Mouse (Mus musculus) neural tube, embryonic 14.5 days (tissue): ENCODE measurements around the gene Rfx3. TPM values are rescaled to one million over a fixed set of nuclear protein-coding genes. Genes with fewer than 3 reads are reported as not detected.

ENCODE experiments used
- ATAC-seq: fragments of 200-750 bp; cut with Nextera tagmentation; 2 replicates; pipeline ENCODE4 v1.8.0; 2017; ENCODE audit warnings: low read depth, mild to moderate bottlenecking, moderate TSS enrichment, moderate library complexity
- H3K27ac ChIP-seq: fragments of 300-500 bp; sonication (generic); 2 replicates; pipeline ENCODE4 v1.5.1; 2014; ENCODE audit warnings: low read depth, mild to moderate bottlenecking, control low read depth, low read length, moderate library complexity, mixed read lengths
- H3K27me3 ChIP-seq: fragments of 300-500 bp; sonication (generic); 2 replicates; pipeline ENCODE4 v1.6.1; 2014; ENCODE audit warnings: low read length; ENCODE audit not compliant: control insufficient read depth, insufficient read depth
- H3K36me3 ChIP-seq: fragments of 300-500 bp; sonication (generic); 2 replicates; pipeline ENCODE4 v1.6.1; 2014; ENCODE audit warnings: low read length, mixed read lengths; ENCODE audit not compliant: control insufficient read depth, insufficient read depth
- H3K4me1 ChIP-seq: fragments of 300-500 bp; sonication (generic); 2 replicates; pipeline ENCODE4 v1.6.1; 2014; ENCODE audit warnings: low read length; ENCODE audit not compliant: control insufficient read depth, insufficient read depth
- H3K4me2 ChIP-seq: fragments of 300-500 bp; sonication (generic); 2 replicates; pipeline ENCODE4 v1.6.1; 2014; ENCODE audit warnings: mild to moderate bottlenecking, low read depth, low read length, control low read depth
- H3K4me3 ChIP-seq: fragments of 300-500 bp; sonication (generic); 2 replicates; pipeline ENCODE4 v1.5.1; 2014; ENCODE audit warnings: low read depth, low read length, control low read depth, mixed read lengths
- H3K9ac ChIP-seq: fragments of 300-500 bp; sonication (generic); replicated peaks from 2 replicates; pipeline ENCODE4 v1.6.1; 2014; ENCODE audit warnings: low read depth, mild to moderate bottlenecking, control low read depth, low read length, mixed read lengths
- H3K9me3 ChIP-seq: fragments of 300-500 bp; sonication (generic); 2 replicates; pipeline ENCODE4 v1.6.1; 2016; ENCODE audit warnings: low read length; ENCODE audit not compliant: control insufficient read depth
- WGBS: fragments of 180-500 bp; shearing (Covaris S2); extraction: QIAGEN DNeasy Blood & Tissue Kit; methylation state at CpG from one replicate; pipeline ENCODE4 v1.1.7; 2014; 5-methylcytosine and 5-hydroxymethylcytosine counted together
- polyA plus RNA-seq: library from polyadenylated mRNA; unstranded; fragments of >200 nt; fragmentation: Nextera tagmentation; extraction: Ambion mirVana; gene quantifications from 2 replicates; pipeline ENCODE4 v1.2.1, GENCODE M21; 2014

The Rfx3 gene
- polyA plus RNA-seq, 1 experiment from 2014 or later: 37.0 TPM

DNA sequence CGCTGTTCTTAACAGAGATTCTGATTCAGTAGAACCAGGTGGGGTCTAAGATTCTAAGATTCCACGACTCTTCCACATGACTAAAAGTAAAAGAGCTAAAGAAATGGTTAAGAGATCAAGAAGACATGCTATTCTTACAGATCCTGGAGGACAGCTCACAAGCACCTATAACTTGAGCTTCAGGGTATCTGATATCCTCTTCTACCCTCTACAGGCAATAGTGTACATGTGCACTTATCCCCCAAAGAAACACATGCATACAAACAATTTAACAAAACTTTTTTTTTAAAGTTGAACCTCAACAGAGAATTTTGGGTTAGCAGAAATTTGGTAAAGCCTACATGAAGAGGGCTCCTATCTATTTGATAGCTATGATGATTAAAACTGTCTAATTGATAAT lies 79.8 kb downstream of the Rfx3 start:
- Histone ChIP-seq H3K9me3 (no peaks in the 10 kb centered on the region), H3K36me3 (no peaks in the 10 kb centered on the region), H3K4me1 (no peaks in the 10 kb centered on the region), H3K4me2 (no peak overlapping the region), H3K4me3 (no peak overlapping the region), H3K27ac (no peak overlapping the region), H3K27me3 (no peaks in the 10 kb centered on the region), H3K9ac (no peak overlapping the region)
- no peak for ATAC-seq
- 94% methylated on average over 2 of the region's 2 CpGs for WGBS

DNA sequence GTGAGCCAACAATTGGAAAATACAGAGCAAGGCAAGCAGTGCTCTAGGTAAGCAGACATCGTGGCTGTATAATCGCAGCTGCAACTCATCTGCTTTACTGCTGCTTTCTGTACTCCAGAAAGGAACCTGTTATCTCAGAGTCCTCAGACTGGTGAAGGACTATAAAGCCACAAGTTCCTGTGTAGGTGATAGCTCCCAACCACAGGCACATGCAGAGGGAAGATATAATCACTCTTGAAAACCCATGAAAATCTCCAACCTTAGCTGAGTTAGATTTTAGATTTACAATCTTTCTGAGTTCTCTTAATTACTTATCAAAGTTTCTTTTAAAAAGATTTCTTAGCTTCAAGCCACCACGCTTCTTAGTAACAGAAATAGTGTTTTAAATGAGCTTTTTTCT lies 84.6 kb downstream of the Rfx3 start:
- no peak for ATAC-seq
- H3K36me3 ChIP-seq: no peaks in the 10 kb centered on the region
- H3K9me3 ChIP-seq: no peaks in the 10 kb centered on the region
- H3K9ac ChIP-seq: no peak overlapping the region
- whole genome bisulfite sequencing: 81% methylated on average over 3 of the region's 3 CpGs
- H3K27ac ChIP-seq: no peak overlapping the region
- no peaks in the 10 kb centered on the region for H3K27me3 ChIP-seq
- no peak overlapping the region for H3K4me2 ChIP-seq
- no peaks in the 10 kb centered on the region for H3K4me1 ChIP-seq
- H3K4me3 ChIP-seq: no peak overlapping the region

DNA sequence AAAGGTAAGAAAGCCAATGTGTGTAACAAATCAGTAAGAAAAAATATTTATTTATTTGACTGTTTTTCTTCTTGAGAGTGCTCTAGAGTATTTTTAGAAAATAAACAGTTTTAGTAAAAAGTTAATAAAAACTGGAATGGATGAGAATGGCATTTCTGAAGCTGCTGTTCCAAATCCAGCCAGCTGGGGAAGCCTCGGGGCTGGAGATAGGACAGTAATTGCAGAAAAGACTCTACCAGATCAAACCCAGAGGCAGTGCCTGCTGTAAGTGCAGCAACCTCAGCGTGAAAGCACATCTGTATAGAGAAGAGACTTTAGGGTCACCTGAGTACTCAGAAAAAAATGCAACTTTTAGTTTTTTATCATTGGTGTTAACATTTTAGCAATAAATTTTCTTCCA lies 91.9 kb downstream of the Rfx3 start:
- 57% methylated on average over 2 of the region's 2 CpGs for WGBS
- ATAC-seq: no peak

DNA sequence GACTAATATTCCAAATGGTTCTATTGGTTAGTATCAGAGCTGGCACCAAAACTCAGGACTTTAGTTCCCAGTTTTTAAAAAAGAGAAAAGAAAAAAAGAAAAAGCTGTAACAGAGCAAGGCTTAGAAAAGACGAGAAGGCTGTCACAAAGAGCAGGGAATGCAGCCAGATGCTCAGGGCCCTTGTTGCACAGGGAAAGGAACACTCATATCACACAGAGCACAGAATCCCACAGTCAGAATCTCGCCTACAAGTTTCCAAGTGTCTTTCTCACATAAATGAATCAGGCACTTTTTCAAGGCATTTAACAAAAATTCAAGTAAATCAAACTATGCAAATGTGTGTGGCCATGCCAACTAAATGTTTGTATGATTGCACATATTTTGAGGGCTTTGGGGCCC lies 94.5 kb downstream of the Rfx3 start:
- no peak overlapping the region for H3K4me3 ChIP-seq
- no peak overlapping the region for H3K9ac ChIP-seq
- no peaks in the 10 kb centered on the region for H3K27me3 ChIP-seq
- H3K9me3 ChIP-seq: no peaks in the 10 kb centered on the region
- ATAC-seq: no peak
- WGBS: 53% methylated on average over 2 of the region's 2 CpGs
- H3K36me3 ChIP-seq: no peaks in the 10 kb centered on the region
- no peak overlapping the region for H3K4me2 ChIP-seq
- no peaks in the 10 kb centered on the region for H3K4me1 ChIP-seq
- H3K27ac ChIP-seq: no peak overlapping the region

More for the DNA sequence above, 91.9 kb downstream of the Rfx3 start:
- H3K9me3 ChIP-seq: no peaks in the 10 kb centered on the region
- H3K27ac ChIP-seq: no peak overlapping the region
- H3K27me3 ChIP-seq: no peaks in the 10 kb centered on the region
- H3K4me2 ChIP-seq: no peak overlapping the region
- H3K4me1 ChIP-seq: no peaks in the 10 kb centered on the region
- no peaks in the 10 kb centered on the region for H3K36me3 ChIP-seq
- H3K9ac ChIP-seq: no peak overlapping the region
- no peak overlapping the region for H3K4me3 ChIP-seq

DNA sequence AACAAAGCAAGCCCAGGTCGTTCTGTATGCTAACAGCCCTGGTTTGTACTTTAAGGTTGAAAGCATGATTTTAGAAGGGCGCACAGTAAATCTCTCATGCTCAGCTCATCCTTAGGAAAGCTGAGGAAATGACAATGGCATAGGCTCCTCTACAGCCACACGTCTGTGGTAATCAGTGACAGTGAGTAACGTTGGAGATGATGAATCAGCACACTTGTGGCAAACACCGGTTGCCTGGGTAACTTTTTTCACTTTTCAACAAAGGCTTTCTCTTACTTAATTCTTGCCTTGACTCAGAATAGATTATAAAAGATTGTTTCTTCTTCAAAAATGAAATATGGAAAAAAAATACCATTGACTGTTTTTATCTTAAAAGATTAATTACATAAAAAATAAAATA lies 104.0 kb downstream of the Rfx3 start:
- Histone ChIP-seq H3K27me3 (no peaks in the 10 kb centered on the region), H3K4me2 (no peak overlapping the region), H3K9ac (no peak overlapping the region), H3K36me3 (no peaks in the 10 kb centered on the region), H3K4me1 (peaks cover 5% of the 10 kb centered on the region; the same call in 1 of the 2 replicates), H3K27ac (no peak overlapping the region), H3K9me3 (no peaks in the 10 kb centered on the region), H3K4me3 (no peak overlapping the region)
- ATAC-seq: no peak
- WGBS: 50% methylated on average over 5 of the region's 5 CpGs

DNA sequence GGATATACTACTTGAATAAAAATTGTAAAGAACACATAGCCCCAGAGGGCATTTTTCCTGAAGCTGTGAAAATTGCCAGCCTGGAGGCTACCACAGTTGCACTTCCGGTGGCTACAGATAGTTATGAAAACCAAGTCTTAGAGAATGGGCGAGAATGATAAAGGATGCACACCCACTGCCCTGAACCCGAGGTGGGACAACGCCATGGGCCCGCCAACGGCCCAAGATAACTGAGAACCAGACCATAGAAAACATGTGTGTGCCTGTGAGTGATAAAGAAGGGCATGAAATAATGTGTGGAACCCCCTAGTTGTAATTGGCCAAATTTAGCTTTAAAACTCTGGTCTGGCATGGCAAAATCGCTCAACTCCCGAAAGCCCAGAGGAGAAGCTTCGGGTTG lies 105.0 kb downstream of the Rfx3 start:
- no peaks in the 10 kb centered on the region for H3K27me3 ChIP-seq
- H3K36me3 ChIP-seq: no peaks in the 10 kb centered on the region
- H3K4me3 ChIP-seq: no peak overlapping the region
- no peak for ATAC-seq
- no peaks in the 10 kb centered on the region for H3K9me3 ChIP-seq
- 89% methylated on average over 9 of the region's 9 CpGs for WGBS
- no peak overlapping the region for H3K9ac ChIP-seq
- H3K4me2 ChIP-seq: no peak overlapping the region
- H3K4me1 ChIP-seq: peaks cover 5% of the 10 kb centered on the region; the same call in 1 of the 2 replicates
- H3K27ac ChIP-seq: no peak overlapping the region

DNA sequence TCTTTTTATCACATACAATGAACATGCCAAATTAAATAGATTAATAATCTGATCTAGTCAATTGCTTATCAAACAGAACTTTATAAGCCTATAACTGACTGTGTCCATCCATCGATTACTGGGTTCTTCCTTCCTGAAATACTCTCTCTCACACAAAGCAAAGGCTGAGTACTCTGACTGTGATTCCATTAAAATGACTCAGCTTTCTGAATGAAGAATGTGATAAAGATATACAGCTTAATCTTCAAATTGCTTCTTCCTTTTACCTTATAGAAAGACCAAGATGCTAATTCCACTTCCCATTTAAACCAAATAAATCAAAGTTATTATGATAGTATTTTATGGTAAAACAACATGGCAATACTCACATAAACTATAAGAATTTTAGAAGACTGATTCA lies 105.8 kb downstream of the Rfx3 start:
- Histone ChIP-seq H3K9ac (no peak overlapping the region), H3K4me1 (peaks cover 5% of the 10 kb centered on the region; the same call in 1 of the 2 replicates), H3K4me3 (no peak overlapping the region), H3K36me3 (no peaks in the 10 kb centered on the region), H3K9me3 (no peaks in the 10 kb centered on the region), H3K27me3 (no peaks in the 10 kb centered on the region), H3K4me2 (no peak overlapping the region), H3K27ac (no peak overlapping the region)
- WGBS: 24% methylated on average over 1 of the region's 1 CpGs
- ATAC-seq: no peak

DNA sequence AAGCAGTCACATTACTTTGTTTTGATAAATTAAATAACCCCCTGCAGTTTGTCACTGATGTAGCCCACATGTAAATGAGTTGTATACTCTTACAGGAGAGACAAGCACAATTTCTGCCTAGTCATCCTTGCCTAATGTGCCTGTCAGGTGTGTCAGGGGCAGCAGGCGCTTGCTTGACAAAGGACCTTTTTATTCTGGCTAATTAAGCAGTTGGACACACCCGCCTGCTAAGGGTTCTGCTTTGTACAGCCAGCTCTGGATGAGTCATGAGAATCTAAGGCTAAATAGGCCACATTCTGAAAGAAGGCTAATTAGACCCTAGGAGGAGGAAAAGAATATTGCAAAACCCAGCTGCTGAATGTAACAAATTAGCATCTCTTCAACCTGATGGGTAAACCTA lies 106.3 kb downstream of the Rfx3 start:
- H3K27ac ChIP-seq: no peak overlapping the region
- H3K27me3 ChIP-seq: no peaks in the 10 kb centered on the region
- peak; percentile 77 for ATAC-seq
- peaks cover 5% of the 10 kb centered on the region; the same call in 1 of the 2 replicates for H3K4me1 ChIP-seq
- 5% methylated on average over 2 of the region's 2 CpGs for whole genome bisulfite sequencing
- no peak overlapping the region for H3K9ac ChIP-seq
- no peaks in the 10 kb centered on the region for H3K9me3 ChIP-seq
- H3K4me3 ChIP-seq: no peak overlapping the region
- no peaks in the 10 kb centered on the region for H3K36me3 ChIP-seq
- no peak overlapping the region for H3K4me2 ChIP-seq

DNA sequence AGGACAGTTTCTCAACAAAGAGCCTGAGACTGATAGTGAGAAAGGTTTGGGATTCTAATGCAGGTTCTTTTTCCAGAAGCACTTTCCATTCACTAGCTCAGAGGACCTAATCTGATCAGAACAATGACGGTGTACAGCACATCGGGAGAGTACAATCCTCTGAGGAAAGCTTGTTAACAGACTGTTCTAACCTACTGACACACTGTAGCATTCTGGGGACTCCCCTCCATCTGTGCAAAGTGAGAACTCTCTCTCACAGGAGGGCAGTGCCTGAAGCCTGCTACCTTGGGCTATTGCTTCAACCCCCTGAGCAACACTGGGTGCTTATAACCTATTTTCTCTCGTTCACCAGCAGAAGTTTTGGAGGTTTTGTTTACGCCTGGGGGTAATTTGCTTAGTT lies 106.8 kb downstream of the Rfx3 start:
- peaks cover 5% of the 10 kb centered on the region; the same call in 1 of the 2 replicates for H3K4me1 ChIP-seq
- H3K4me3 ChIP-seq: no peak overlapping the region
- H3K4me2 ChIP-seq: no peak overlapping the region
- no peaks in the 10 kb centered on the region for H3K9me3 ChIP-seq
- no peak overlapping the region for H3K27ac ChIP-seq
- H3K27me3 ChIP-seq: no peaks in the 10 kb centered on the region
- no peaks in the 10 kb centered on the region for H3K36me3 ChIP-seq
- no peak overlapping the region for H3K9ac ChIP-seq
- peak; percentile 67 for ATAC-seq
- 22% methylated on average over 4 of the region's 4 CpGs for WGBS

DNA sequence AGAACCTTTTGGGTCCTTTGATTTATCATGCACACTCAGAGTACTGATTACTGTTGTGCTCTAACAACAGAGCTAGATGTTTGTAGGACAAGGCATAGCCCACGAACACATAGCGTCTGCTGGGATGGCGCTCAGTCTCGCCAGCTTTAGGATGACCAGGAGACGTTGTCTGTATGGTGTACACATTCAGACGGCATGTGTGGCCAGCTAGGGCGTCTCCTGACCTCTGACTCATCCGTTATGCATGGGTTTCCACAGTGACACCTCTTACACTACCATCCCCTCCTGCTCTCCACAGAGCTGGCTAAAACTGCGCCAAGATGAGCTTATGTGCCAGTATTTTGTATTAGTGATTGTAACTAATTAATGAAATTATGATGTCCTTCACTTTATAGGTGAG lies 108.4 kb downstream of the Rfx3 start:
- no peak overlapping the region for H3K27ac ChIP-seq
- no peak overlapping the region for H3K4me2 ChIP-seq
- no peaks in the 10 kb centered on the region for H3K36me3 ChIP-seq
- H3K4me1 ChIP-seq: peaks cover 5% of the 10 kb centered on the region; the same call in 1 of the 2 replicates
- no peak for ATAC-seq
- H3K9me3 ChIP-seq: no peaks in the 10 kb centered on the region
- H3K27me3 ChIP-seq: no peaks in the 10 kb centered on the region
- 71% methylated on average over 9 of the region's 9 CpGs for WGBS
- no peak overlapping the region for H3K9ac ChIP-seq
- no peak overlapping the region for H3K4me3 ChIP-seq
